21 mouse cellular contexts compared by ENCODE assay signal in genomic region chr1:191814240-191814639, GRCm38 (mm10). TPM values are rescaled to one million over a fixed set of nuclear protein-coding genes. Genes with fewer than 3 reads are reported as not detected.
DNase-seq lines count a peak whose midpoint lies in the region; ATAC-seq and TF ChIP-seq lines count a peak whose summit lies in the region.
"Had no signal": no experiment of that assay in that cellular context is flagged by ENCODE, and none has a peak within 500 bp of the region (broad histone marks: within the 10 kb centered on the region; RNA-seq: fewer than 3 reads in every experiment).

No protein-coding gene starts in this region.

- no peaks in the 10 kb centered on the region for H3K27me3 ChIP-seq in spleen, adult 2 months (ENCODE audit: control insufficient read depth, insufficient read depth, low read length)
- no peaks in the 10 kb centered on the region for H3K27me3 ChIP-seq in limb, embryonic 10.5 days (ENCODE audit: low read depth, poor library complexity, severe bottlenecking)
- H3K27me3 ChIP-seq: neural tube, embryonic 13.5 days had no signal

- H3K27ac ChIP-seq in spleen, adult 2 months (ENCODE audit: insufficient read depth, low read length): peak overlapping the region; percentile 85
- H3K27ac ChIP-seq in limb, embryonic 10.5 days: no peak overlapping the region
- H3K27ac ChIP-seq: heart, adult 2 months; left cerebral cortex, adult 2 months; neural tube, embryonic 13.5 days had no signal

- peak; percentile 53 for ATAC-seq in megakaryocyte, adult 5-6 weeks (ENCODE audit: poor library complexity, severe bottlenecking)

- no peak for TF ChIP-seq POLR2A in spleen, adult 2 months (IDR thresholded peaks at IDR 0.05; ENCODE audit: low read depth, low read length)

- WGBS in spleen, adult 2 months: 13% methylated on average over 4 of the region's 4 CpGs
- WGBS in limb, embryonic 10.5 days: 89% methylated on average over 4 of the region's 4 CpGs

- peak; percentile 74 to 78 for DNase-seq in B cell, adult 2 months
- peak; percentile 5 for DNase-seq in T-cell, adult 2 months (ENCODE audit: low spot score)
- DNase-seq in spleen, adult 2 months (ENCODE audit: low read depth in 1 of 2, low spot score in 2 of 2): peak; percentile 74 to 80
- no peak for DNase-seq in right cerebral cortex, adult 2 months (ENCODE audit: low spot score in 2 of 2)
- DNase-seq in limb, embryonic 10.5 days (ENCODE audit: low spot score): no peak
- DNase-seq in embryo, embryonic 9.5 days (ENCODE audit: extremely low spot score): no peak
- DNase-seq: adrenal gland, postnatal 36 days; cerebellum, adult 2 months; cerebellum, postnatal 36 days; gastrocnemius, postnatal 14 days; heart, adult 2 months; kidney, adult 2 months; kidney, postnatal 10 days; left cerebral cortex, postnatal 4 days; lung, adult 2 months; lung, postnatal 4 days; right cerebral cortex, postnatal 25 days had no signal

- peaks cover 19% of the 10 kb centered on the region; the same call in 1 of the 2 replicates for H3K4me1 ChIP-seq in spleen, adult 2 months (ENCODE audit: control insufficient read depth, insufficient read depth, insufficient read length)
- H3K4me1 ChIP-seq in limb, embryonic 10.5 days: peaks cover 14% of the 10 kb centered on the region

- TF ChIP-seq CTCF in spleen, adult 2 months (IDR thresholded peaks at IDR 0.05; ENCODE audit: extremely low read depth, insufficient read depth, insufficient read length, insufficient replicate concordance): 0 out of 2 replicates have a peak, but pooled peaks have one; percentile 7

- no peaks in the 10 kb centered on the region for H3K9me3 ChIP-seq in limb, embryonic 10.5 days (replicated peaks)
- H3K9me3 ChIP-seq: embryonic facial prominence, embryonic 10.5 days; neural tube, embryonic 13.5 days had no signal

- no peak overlapping the region for H3K4me3 ChIP-seq in spleen, adult 2 months (ENCODE audit: extremely low read depth, insufficient read depth, insufficient read length)
- H3K4me3 ChIP-seq in limb, embryonic 10.5 days: no peak overlapping the region
- H3K4me3 ChIP-seq: embryonic facial prominence, embryonic 10.5 days; heart, adult 2 months; left cerebral cortex, adult 2 months; neural tube, embryonic 13.5 days had no signal

- H3K36me3 ChIP-seq in spleen, adult 2 months (ENCODE audit: control insufficient read depth, insufficient read depth, low read length): no peaks in the 10 kb centered on the region
- H3K36me3 ChIP-seq in limb, embryonic 10.5 days: no peaks in the 10 kb centered on the region
- H3K36me3 ChIP-seq: embryonic facial prominence, embryonic 10.5 days; neural tube, embryonic 13.5 days had no signal

RNA-seq across cellular contexts. Expression of gene Nek2, which starts 7.0 kb away (rescaled TPM):
- 19.9 and 25.9 TPM in 2 replicates for total RNA-seq in megakaryocyte, adult 5-6 weeks (2015)
- 33.7 and 45.2 TPM in 2 replicates for total RNA-seq in megakaryocyte, adult 5-6 weeks (2017)
- 2.3 and 3.6 TPM in 2 replicates for polyA plus RNA-seq in spleen, adult 2 months (2012; rRNA removed)
- polyA plus RNA-seq in limb, embryonic 10.5 days (2016; fragmentation: Nextera tagmentation; extraction: Ambion mirVana): 64.7 and 68.0 TPM in 2 replicates

Comparison
In these comparisons a context has a peak if more than half of its experiments do, and no peak if none do; other contexts are left out.
1. DNase-seq: peak in B cell, adult 2 months (2 of 2), T-cell, adult 2 months (single experiment) and spleen, adult 2 months (2 of 2); none in right cerebral cortex, adult 2 months (0 of 2), limb, embryonic 10.5 days (single experiment) and embryo, embryonic 9.5 days (single experiment).
2. RNA of gene Nek2, which starts 7.0 kb away (polyA plus RNA-seq): 64.7 to 68.0 TPM in limb, embryonic 10.5 days; 2.3 to 3.6 TPM in spleen, adult 2 months; every median in the first group is over 10 times any median in the second.